Mouse (Mus musculus) kidney, postnatal 0 days (tissue): ENCODE results near the gene Ildr1. TPM values are rescaled to one million over a fixed set of nuclear protein-coding genes. Genes with fewer than 3 reads are reported as not detected.
A peak's percentile ranks its signal among the peaks of the same experiment; 100 is the strongest.

Experiments
- ATAC-seq: fragments of 200-750 bp; cut with Nextera tagmentation; replicated peaks from 2 replicates; pipeline ENCODE4 v1.8.0; 2017; ENCODE audit warnings: low read depth, moderate number of reproducible peaks, moderate TSS enrichment, moderate library complexity; ENCODE audit not compliant: low FRiP score
- DNase-seq: peaks from one replicate; pipeline ENCODE4 v3.0.0-alpha.2; 2016; ENCODE audit warnings: low spot score
- H3K27ac ChIP-seq: fragments of 300-500 bp; sonication (generic); 2 replicates; pipeline ENCODE4 v1.5.1; 2014; ENCODE audit warnings: mild to moderate bottlenecking
- H3K27me3 ChIP-seq: fragments of 300-500 bp; sonication (generic); 2 replicates; pipeline ENCODE4 v1.6.1; 2014; ENCODE audit warnings: low read length, mixed read lengths; ENCODE audit not compliant: insufficient read depth
- H3K36me3 ChIP-seq: fragments of 300-500 bp; sonication (generic); 2 replicates; pipeline ENCODE4 v1.6.1; 2014; ENCODE audit warnings: low read length, mixed read lengths; ENCODE audit not compliant: insufficient read depth
- H3K4me1 ChIP-seq: fragments of 300-500 bp; sonication (generic); replicated peaks from 2 replicates; pipeline ENCODE4 v1.6.1; 2014; ENCODE audit warnings: antibody characterized with exemption, low read length, mixed read lengths; ENCODE audit not compliant: insufficient read depth
- H3K4me2 ChIP-seq: fragments of 300-500 bp; sonication (generic); 2 replicates; pipeline ENCODE4 v1.6.1; 2014; ENCODE audit warnings: mild to moderate bottlenecking, low read length, moderate library complexity, mixed read lengths
- H3K4me3 ChIP-seq: fragments of 300-500 bp; sonication (generic); replicated peaks from 2 replicates; pipeline ENCODE4 v1.5.1; 2014; ENCODE audit warnings: low read depth, low read length
- H3K9ac ChIP-seq: fragments of 300-500 bp; sonication (generic); 2 replicates; pipeline ENCODE4 v1.6.1; 2014; ENCODE audit warnings: low read depth, low read length
- H3K9me3 ChIP-seq: fragments of 300-500 bp; sonication (generic); replicated peaks from 2 replicates; pipeline ENCODE4 v1.6.1; 2016; ENCODE audit warnings: low read length, inconsistent platforms, mixed read lengths
- CTCF ChIP-seq: IDR thresholded peaks from 2 replicates; pipeline ENCODE4 v1.5.1; 2016; ENCODE audit warnings: antibody characterized with exemption, low read depth, mild to moderate bottlenecking, moderate library complexity
- WGBS: fragments of 180-500 bp; shearing (Covaris S2); extraction: QIAGEN DNeasy Blood & Tissue Kit; methylation state at CpG from one replicate; pipeline ENCODE4 v1.1.7; 2014; 5-methylcytosine and 5-hydroxymethylcytosine counted together
- polyA plus RNA-seq: library from polyadenylated mRNA; unstranded; fragments of >200 nt; fragmentation: Nextera tagmentation; extraction: Ambion mirVana; gene quantifications from 2 replicates; pipeline ENCODE4 v1.2.1, GENCODE M21; 2015

The Ildr1 gene
- polyA plus RNA-seq, 1 experiment from 2014 or later, result 16.1 TPM

DNA sequence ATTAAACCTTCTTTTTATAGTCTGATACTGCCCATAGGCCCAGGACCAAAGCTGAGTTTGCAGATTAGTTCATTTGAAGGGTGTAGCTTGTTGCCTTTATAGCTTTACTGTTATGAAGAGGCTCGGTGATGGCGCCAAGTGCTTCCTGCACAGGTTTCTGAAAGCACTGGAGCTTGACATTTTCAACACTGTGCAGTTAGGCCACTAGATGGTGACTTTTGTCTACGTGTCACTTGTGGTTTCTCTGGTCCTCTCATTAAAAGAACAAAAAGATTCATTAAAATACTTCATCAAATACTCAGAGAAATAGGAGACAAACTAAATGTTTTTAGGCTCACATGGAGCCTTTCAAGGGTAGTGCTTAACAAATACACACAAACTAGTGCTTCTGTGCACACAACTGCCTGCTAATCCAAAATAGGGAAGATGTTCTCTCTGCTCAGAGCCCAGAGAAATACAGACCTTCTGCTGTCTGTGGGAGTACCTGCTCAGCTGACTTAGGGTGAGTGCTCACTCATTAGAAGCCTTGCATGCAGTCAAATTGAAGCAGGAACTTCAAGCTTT, 30.2 kb downstream of the Ildr1 start:
- ATAC-seq (no peak), DNase-seq (peak; percentile 69)
- no peaks in the 10 kb centered on the region for H3K9me3 ChIP-seq
- no peak overlapping the region for H3K4me2 ChIP-seq
- no peak overlapping the region for H3K27ac ChIP-seq
- H3K9ac ChIP-seq, result no peak overlapping the region
- no peaks in the 10 kb centered on the region for H3K36me3 ChIP-seq
- 36% methylated on average over 3 of the region's 3 CpGs for WGBS
- no peak overlapping the region for H3K4me3 ChIP-seq
- no peaks in the 10 kb centered on the region for H3K4me1 ChIP-seq
- TF ChIP-seq CTCF, result peak; percentile 70
- H3K27me3 ChIP-seq, result no peaks in the 10 kb centered on the region

DNA sequence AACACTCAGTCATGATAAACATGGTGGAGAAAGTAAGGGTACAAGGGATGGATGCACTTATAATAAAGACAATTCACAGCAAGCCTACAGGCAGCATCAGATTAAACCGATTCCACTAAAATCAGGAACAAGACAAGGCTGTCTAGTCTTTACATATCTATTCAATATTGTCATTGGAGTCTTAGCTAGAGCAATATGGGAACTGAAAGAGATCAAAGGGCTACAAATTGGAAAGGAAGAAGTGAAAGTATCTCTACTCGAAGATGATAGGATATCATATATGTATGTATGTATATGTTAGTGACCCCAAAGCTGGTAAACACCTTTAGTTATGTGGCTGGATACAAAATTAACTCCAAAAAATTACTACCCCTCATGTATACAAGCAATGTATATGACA, 35.2 kb downstream of the Ildr1 start:
- H3K27ac ChIP-seq, result no peak overlapping the region
- ATAC-seq, result no peak
- H3K4me3 ChIP-seq, result no peak overlapping the region
- TF ChIP-seq CTCF, result no peak
- H3K9me3 ChIP-seq, result no peaks in the 10 kb centered on the region
- no peaks in the 10 kb centered on the region for H3K36me3 ChIP-seq
- H3K27me3 ChIP-seq, result no peaks in the 10 kb centered on the region
- no peaks in the 10 kb centered on the region for H3K4me1 ChIP-seq
- no peak overlapping the region for H3K9ac ChIP-seq
- H3K4me2 ChIP-seq, result no peak overlapping the region
- no peak for DNase-seq
- 89% methylated on average over 2 of the region's 2 CpGs for WGBS

- Histone ChIP-seq H3K4me2 (no peak overlapping the region), H3K9ac (no peak overlapping the region), H3K4me3 (no peak overlapping the region), H3K27me3 (no peaks in the 10 kb centered on the region), H3K4me1 (no peaks in the 10 kb centered on the region), H3K27ac (no peak overlapping the region), H3K36me3 (no peaks in the 10 kb centered on the region), H3K9me3 (no peaks in the 10 kb centered on the region)
- no peak for TF ChIP-seq CTCF
- no peak for DNase-seq
- no peak for ATAC-seq
These were observed 38.8 kb downstream of the Ildr1 start for GRCm38 (mm10) chr16:36732572-36732971.

DNA sequence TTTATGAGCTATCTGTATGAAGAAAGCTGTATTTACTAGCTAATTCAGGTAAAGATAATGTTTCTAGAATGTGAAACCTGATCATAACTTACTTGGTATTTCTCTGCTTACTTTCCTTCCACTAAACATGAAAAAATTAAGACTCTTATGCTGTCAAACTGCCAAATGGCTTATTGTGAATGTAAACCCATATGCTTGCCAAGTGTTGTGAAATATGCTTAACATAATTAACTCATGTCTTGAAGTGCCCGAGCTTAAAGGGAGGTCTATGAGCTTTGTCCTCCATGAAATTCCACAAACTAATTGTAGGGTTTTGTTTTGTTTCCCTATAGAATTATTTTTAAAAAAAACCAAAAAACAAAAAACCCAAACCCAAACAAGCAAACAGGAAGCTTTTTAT, 40.0 kb downstream of the Ildr1 start:
- no peak overlapping the region for H3K9ac ChIP-seq
- H3K27me3 ChIP-seq, result no peaks in the 10 kb centered on the region
- no peaks in the 10 kb centered on the region for H3K9me3 ChIP-seq
- no peak overlapping the region for H3K4me2 ChIP-seq
- TF ChIP-seq CTCF, result no peak
- no peak for ATAC-seq
- no peak overlapping the region for H3K4me3 ChIP-seq
- H3K27ac ChIP-seq, result no peak overlapping the region
- WGBS, result 33% methylated on average over 1 of the region's 1 CpGs
- H3K36me3 ChIP-seq, result no peaks in the 10 kb centered on the region
- no peaks in the 10 kb centered on the region for H3K4me1 ChIP-seq
- DNase-seq, result peak; percentile 43

DNA sequence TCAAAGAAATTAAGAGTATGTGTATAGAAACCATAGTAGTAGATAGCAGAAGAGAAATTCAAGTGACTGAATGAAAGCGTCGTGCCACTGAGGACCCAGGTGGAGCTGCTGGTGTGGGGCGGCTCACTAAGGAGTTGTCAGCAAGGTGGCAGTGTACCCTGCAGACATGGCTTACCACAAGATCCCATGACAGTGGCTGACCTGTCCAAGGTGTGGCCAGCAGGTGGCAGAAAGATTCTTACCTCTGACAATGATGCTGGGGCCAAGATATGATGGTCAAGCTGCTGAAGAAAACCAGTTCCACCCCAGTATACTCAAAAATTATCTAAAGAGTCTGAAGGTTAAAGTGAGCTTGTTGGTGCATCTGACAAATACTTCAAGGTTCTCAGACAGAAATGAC, 41.6 kb downstream of the Ildr1 start:
- no peak overlapping the region for H3K9ac ChIP-seq
- H3K27me3 ChIP-seq, result no peaks in the 10 kb centered on the region
- no peaks in the 10 kb centered on the region for H3K36me3 ChIP-seq
- DNase-seq, result no peak
- peak; percentile 66 for TF ChIP-seq CTCF
- no peak overlapping the region for H3K4me3 ChIP-seq
- no peak overlapping the region for H3K27ac ChIP-seq
- no peak for ATAC-seq
- no peaks in the 10 kb centered on the region for H3K9me3 ChIP-seq
- H3K4me2 ChIP-seq, result no peak overlapping the region
- H3K4me1 ChIP-seq, result no peaks in the 10 kb centered on the region
- WGBS, result 81% methylated on average over 3 of the region's 3 CpGs

DNA sequence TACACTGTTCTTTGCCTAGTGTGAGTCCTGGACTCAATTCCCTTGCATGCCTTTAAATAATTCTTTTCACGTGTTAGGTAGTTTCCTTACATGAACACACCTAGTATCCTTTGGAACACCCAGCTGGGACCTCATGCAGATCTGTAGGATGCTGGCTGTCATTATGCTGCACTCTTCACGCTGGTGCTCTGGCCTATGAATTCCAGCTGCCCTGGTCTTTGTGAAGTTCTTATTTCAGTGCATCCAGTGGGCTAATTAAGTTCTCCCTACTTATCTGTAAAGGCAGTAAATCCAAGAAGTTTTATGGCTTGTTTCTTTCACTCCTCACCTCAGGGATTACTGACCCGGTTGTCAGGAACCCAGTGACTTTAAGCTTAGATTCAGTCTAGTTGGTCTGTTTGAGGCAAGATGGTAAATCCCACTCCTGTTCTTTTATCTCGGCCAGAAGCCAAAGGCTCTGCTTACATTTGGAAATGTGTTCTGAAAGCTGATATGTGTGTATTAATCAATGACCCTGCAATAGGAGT, 45.7 kb downstream of the Ildr1 start:
- no peak for ATAC-seq
- 17% methylated on average over 4 of the region's 4 CpGs for whole genome bisulfite sequencing
- H3K9me3 ChIP-seq, result no peaks in the 10 kb centered on the region
- no peak overlapping the region for H3K27ac ChIP-seq
- DNase-seq, result peak; percentile 83
- no peaks in the 10 kb centered on the region for H3K27me3 ChIP-seq
- H3K4me3 ChIP-seq, result no peak overlapping the region
- no peak overlapping the region for H3K4me2 ChIP-seq
- TF ChIP-seq CTCF, result no peak
- no peaks in the 10 kb centered on the region for H3K4me1 ChIP-seq
- no peaks in the 10 kb centered on the region for H3K36me3 ChIP-seq
- H3K9ac ChIP-seq, result no peak overlapping the region

DNA sequence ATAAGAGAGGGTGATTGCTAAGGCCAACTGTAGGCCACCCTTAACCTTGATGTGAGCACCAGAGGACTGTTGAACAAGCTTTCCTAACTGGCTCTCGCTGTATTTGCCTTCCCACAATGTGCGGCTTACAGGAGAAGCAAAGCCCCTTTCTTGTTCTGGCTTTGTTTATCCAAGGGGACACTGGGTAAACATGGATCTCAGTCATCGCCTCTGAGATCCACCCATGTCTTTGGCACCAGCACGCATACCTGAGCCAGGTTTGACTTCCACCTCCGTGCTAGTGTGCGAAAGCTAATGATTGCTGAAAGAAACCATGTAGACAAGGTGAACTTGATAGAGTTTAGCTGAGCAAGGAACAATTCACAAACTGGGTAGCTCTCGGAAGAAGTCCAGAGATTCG, 49.8 kb downstream of the Ildr1 start:
- Histone ChIP-seq H3K9ac (no peak overlapping the region), H3K4me3 (no peak overlapping the region), H3K27me3 (no peaks in the 10 kb centered on the region), H3K36me3 (no peaks in the 10 kb centered on the region), H3K9me3 (no peaks in the 10 kb centered on the region), H3K27ac (no peak overlapping the region), H3K4me1 (no peaks in the 10 kb centered on the region), H3K4me2 (no peak overlapping the region)
- no peak for TF ChIP-seq CTCF
- ATAC-seq (no peak), DNase-seq (no peak)
- 84% methylated on average over 8 of the region's 8 CpGs for WGBS
